Mouse (Mus musculus) stomach, embryonic 16.5 days (tissue): ENCODE data around the gene Focad. TPM values are rescaled to one million over a fixed set of nuclear protein-coding genes. Genes with fewer than 3 reads are reported as not detected.

Experiments used
- ATAC-seq: fragments of 200-750 bp; cut with Nextera tagmentation; 2 replicates; pipeline ENCODE4 v1.8.0; 2017; ENCODE audit warnings: moderate number of reproducible peaks, moderate TSS enrichment; ENCODE audit not compliant: insufficient read depth, low FRiP score
- H3K27ac ChIP-seq: fragments of 300-500 bp; sonication (generic); 2 replicates; pipeline ENCODE4 v1.5.1; 2014; ENCODE audit warnings: low read length
- H3K27me3 ChIP-seq: fragments of 300-500 bp; sonication (generic); 2 replicates; pipeline ENCODE4 v1.6.1; 2014; ENCODE audit warnings: low read length, control low read depth, mixed read lengths; ENCODE audit not compliant: control insufficient read depth, insufficient read depth
- H3K36me3 ChIP-seq: fragments of 300-500 bp; sonication (generic); 2 replicates; pipeline ENCODE4 v1.6.1; 2014; ENCODE audit warnings: low read length; ENCODE audit not compliant: control insufficient read depth, insufficient read depth
- H3K4me1 ChIP-seq: fragments of 300-500 bp; sonication (generic); 2 replicates; pipeline ENCODE4 v1.6.1; 2014; ENCODE audit warnings: low read length, control low read depth, mixed read lengths; ENCODE audit not compliant: control insufficient read depth, insufficient read depth
- H3K4me2 ChIP-seq: fragments of 300-500 bp; sonication (generic); 2 replicates; pipeline ENCODE4 v1.6.1; 2014; ENCODE audit warnings: low read depth, low read length, mixed read lengths
- H3K4me3 ChIP-seq: fragments of 300-500 bp; sonication (generic); replicated peaks from 2 replicates; pipeline ENCODE4 v1.5.1; 2014; ENCODE audit warnings: mild to moderate bottlenecking, low read length
- H3K9ac ChIP-seq: fragments of 300-500 bp; sonication (generic); 2 replicates; pipeline ENCODE4 v1.6.1; 2014; ENCODE audit warnings: low read length
- H3K9me3 ChIP-seq: fragments of 300-500 bp; sonication (generic); replicated peaks from 2 replicates; pipeline ENCODE4 v1.6.1; 2016; ENCODE audit warnings: low read length, control low read depth; ENCODE audit not compliant: control insufficient read depth
- WGBS: fragments of 180-500 bp; shearing (Covaris S2); extraction: QIAGEN DNeasy Blood & Tissue Kit; methylation state at CpG from one replicate; pipeline ENCODE4 v1.1.7; 2014; 5-methylcytosine and 5-hydroxymethylcytosine counted together
- polyA plus RNA-seq: library from polyadenylated mRNA; unstranded; fragments of >200 nt; fragmentation: Nextera tagmentation; extraction: Ambion mirVana; gene quantifications from 2 replicates; pipeline ENCODE4 v1.2.1, GENCODE M21; 2015

The Focad gene
- polyA plus RNA-seq, 1 experiment from 2014 or later = 14.9 TPM

DNA sequence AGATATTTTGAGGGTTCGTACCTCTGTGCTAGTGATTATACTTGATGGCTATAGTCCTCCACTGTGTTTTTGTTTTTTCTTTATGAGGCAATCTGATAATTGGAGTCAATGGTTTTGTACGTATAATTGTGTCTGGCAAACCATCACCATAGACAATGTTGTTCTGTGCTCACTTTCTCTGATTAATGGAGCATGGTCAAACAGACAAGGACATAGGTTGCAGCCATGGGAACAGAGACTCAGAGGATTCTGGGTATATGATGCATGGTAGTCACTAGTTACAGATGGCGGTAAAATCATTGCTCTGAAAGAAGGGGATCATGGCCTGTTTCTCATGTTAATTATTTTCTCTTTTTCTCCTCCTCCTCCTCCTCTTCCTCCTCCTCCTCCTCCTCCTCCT lies 205.1 kb downstream of the Focad start:
- H3K4me3 ChIP-seq = no peak overlapping the region
- H3K27me3 ChIP-seq = no peaks in the 10 kb centered on the region
- 79% methylated on average over 3 of the region's 3 CpGs for WGBS
- no peak for ATAC-seq
- no peak overlapping the region for H3K9ac ChIP-seq
- no peak overlapping the region for H3K4me2 ChIP-seq
- no peaks in the 10 kb centered on the region for H3K9me3 ChIP-seq
- no peak overlapping the region for H3K27ac ChIP-seq
- no peaks in the 10 kb centered on the region for H3K4me1 ChIP-seq
- H3K36me3 ChIP-seq = no peaks in the 10 kb centered on the region; the same call in 1 of the 2 replicates

- H3K36me3 ChIP-seq = no peaks in the 10 kb centered on the region; the same call in 1 of the 2 replicates
- H3K27me3 ChIP-seq = no peaks in the 10 kb centered on the region
- H3K9me3 ChIP-seq = no peaks in the 10 kb centered on the region
- H3K4me2 ChIP-seq = no peak overlapping the region
- peak overlapping the region; percentile 10; the same call in 1 of the 2 replicates for H3K27ac ChIP-seq
- WGBS = 66% methylated on average over 6 of the region's 6 CpGs
- H3K9ac ChIP-seq = no peak overlapping the region
- H3K4me3 ChIP-seq = no peak overlapping the region
- no peak; the same call in 1 of the 2 replicates for ATAC-seq
- H3K4me1 ChIP-seq = no peaks in the 10 kb centered on the region
These were observed 206.6 kb downstream of the Focad start for GRCm38 (mm10) chr4:88300832-88301621.

- Histone ChIP-seq H3K9ac (no peak overlapping the region), H3K4me1 (no peaks in the 10 kb centered on the region), H3K4me2 (no peak overlapping the region), H3K4me3 (no peak overlapping the region), H3K9me3 (no peaks in the 10 kb centered on the region), H3K27ac (no peak overlapping the region), H3K27me3 (no peaks in the 10 kb centered on the region), H3K36me3 (no peaks in the 10 kb centered on the region)
- ATAC-seq = no peak
These were observed 207.9 kb downstream of the Focad start for GRCm38 (mm10) chr4:88302291-88302690.

DNA sequence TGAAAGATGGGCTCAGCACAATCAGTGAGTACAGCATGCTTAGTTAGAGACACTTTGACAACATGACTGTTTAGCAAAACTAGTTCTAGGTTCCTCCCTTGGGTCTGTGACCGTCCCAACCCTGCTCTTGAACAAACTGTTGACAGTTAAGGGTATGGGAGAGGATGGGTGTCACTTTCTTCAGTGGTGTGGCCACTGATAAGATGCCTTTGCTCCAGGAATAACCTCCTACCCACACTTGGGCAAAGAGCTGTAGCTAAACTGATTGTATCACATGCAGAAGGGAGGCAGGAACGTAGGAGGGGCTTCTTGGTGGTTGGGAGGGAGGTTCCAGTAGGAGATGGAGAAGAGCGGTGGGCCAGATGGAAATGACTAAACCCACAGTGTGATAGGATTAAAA lies 213.3 kb downstream of the Focad start:
- Histone ChIP-seq H3K9ac (no peak overlapping the region), H3K36me3 (no peaks in the 10 kb centered on the region), H3K9me3 (no peaks in the 10 kb centered on the region), H3K4me2 (no peak overlapping the region), H3K4me1 (no peaks in the 10 kb centered on the region), H3K4me3 (no peak overlapping the region), H3K27me3 (no peaks in the 10 kb centered on the region), H3K27ac (no peak overlapping the region)
- ATAC-seq = no peak
- 92% methylated on average over 3 of the region's 3 CpGs for WGBS

GRCm38 (mm10) chr4:88308342-88309116 lies 214.1 kb downstream of the Focad start:
- Histone ChIP-seq H3K4me1 (no peaks in the 10 kb centered on the region), H3K4me2 (no peak overlapping the region), H3K27ac (no peak overlapping the region; the same call in 1 of the 2 replicates), H3K36me3 (no peaks in the 10 kb centered on the region), H3K27me3 (no peaks in the 10 kb centered on the region), H3K9ac (no peak overlapping the region), H3K4me3 (no peak overlapping the region), H3K9me3 (no peaks in the 10 kb centered on the region)
- no peak for ATAC-seq
- 89% methylated on average over 10 of the region's 10 CpGs for WGBS

DNA sequence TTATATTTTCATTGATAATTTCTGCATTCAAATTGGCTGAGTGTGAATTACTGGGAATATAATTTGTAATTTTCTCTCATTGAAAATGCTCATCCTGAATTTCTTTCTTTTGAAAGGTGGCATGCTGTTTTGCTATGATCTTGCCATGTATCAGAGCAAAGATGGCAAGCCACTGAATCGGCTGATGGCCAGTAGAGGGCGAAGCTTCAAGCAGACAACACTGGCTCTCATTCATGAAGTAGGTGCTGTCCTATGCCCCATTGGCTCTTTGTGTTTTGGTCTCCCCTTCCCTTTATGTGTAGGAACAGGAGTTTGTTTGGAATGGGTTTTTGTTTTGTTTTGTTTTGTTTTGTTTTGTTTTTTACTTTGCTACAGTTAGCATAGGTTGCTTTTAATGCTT lies 215.2 kb downstream of the Focad start:
- WGBS = 52% methylated on average over 2 of the region's 2 CpGs
- no peak for ATAC-seq
- H3K27ac ChIP-seq = no peak overlapping the region

GRCm38 (mm10) chr4:88314898-88315297 lies 220.5 kb downstream of the Focad start:
- no peak overlapping the region for H3K27ac ChIP-seq
- 71% methylated on average over 3 of the region's 3 CpGs for WGBS
- no peaks in the 10 kb centered on the region for H3K9me3 ChIP-seq
- no peak for ATAC-seq
- H3K36me3 ChIP-seq = no peaks in the 10 kb centered on the region
- no peak overlapping the region for H3K9ac ChIP-seq
- no peaks in the 10 kb centered on the region for H3K4me1 ChIP-seq
- H3K4me3 ChIP-seq = no peak overlapping the region
- H3K27me3 ChIP-seq = no peaks in the 10 kb centered on the region
- no peak overlapping the region for H3K4me2 ChIP-seq

More for the DNA sequence above, 215.2 kb downstream of the Focad start:
- Histone ChIP-seq H3K36me3 (no peaks in the 10 kb centered on the region), H3K9ac (no peak overlapping the region), H3K27me3 (no peaks in the 10 kb centered on the region), H3K9me3 (no peaks in the 10 kb centered on the region), H3K4me3 (no peak overlapping the region), H3K4me2 (no peak overlapping the region), H3K4me1 (no peaks in the 10 kb centered on the region)

DNA sequence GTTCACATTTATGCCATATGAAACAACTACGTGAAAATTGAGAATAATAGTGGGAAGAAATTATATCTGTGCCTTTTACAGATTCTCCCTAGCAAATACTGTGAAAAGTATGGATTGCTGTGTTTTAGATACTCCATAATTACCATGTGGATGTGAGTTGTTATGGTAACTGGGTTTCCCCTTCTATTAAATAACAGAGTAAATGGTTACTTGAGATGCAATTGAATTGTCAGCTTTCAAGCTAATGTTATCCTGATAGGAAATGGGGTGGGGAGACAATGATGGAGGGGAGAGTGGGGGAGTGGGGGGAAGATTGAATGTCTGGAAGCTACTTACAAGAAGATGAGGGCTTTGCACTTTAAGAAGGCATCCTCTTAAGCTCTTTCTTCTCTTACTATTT lies 225.6 kb downstream of the Focad start:
- Histone ChIP-seq H3K9ac (no peak overlapping the region), H3K4me2 (no peak overlapping the region), H3K4me1 (no peaks in the 10 kb centered on the region), H3K27me3 (no peaks in the 10 kb centered on the region), H3K36me3 (no peaks in the 10 kb centered on the region), H3K4me3 (no peak overlapping the region), H3K27ac (no peak overlapping the region), H3K9me3 (no peaks in the 10 kb centered on the region)
- no peak for ATAC-seq
- WGBS = 78% methylated on average over 1 of the region's 1 CpGs

- Histone ChIP-seq H3K27me3 (no peaks in the 10 kb centered on the region), H3K27ac (no peak overlapping the region), H3K36me3 (no peaks in the 10 kb centered on the region), H3K4me1 (no peaks in the 10 kb centered on the region), H3K9me3 (no peaks in the 10 kb centered on the region), H3K4me2 (no peak overlapping the region), H3K4me3 (no peak overlapping the region), H3K9ac (no peak overlapping the region)
- 79% methylated on average over 5 of the region's 5 CpGs for WGBS
- no peak for ATAC-seq
These were observed 231.0 kb downstream of the Focad start for GRCm38 (mm10) chr4:88325392-88325791.
